Comparison of ENCODE assay signal across 8 mouse cellular contexts in the genomic region with DNA sequence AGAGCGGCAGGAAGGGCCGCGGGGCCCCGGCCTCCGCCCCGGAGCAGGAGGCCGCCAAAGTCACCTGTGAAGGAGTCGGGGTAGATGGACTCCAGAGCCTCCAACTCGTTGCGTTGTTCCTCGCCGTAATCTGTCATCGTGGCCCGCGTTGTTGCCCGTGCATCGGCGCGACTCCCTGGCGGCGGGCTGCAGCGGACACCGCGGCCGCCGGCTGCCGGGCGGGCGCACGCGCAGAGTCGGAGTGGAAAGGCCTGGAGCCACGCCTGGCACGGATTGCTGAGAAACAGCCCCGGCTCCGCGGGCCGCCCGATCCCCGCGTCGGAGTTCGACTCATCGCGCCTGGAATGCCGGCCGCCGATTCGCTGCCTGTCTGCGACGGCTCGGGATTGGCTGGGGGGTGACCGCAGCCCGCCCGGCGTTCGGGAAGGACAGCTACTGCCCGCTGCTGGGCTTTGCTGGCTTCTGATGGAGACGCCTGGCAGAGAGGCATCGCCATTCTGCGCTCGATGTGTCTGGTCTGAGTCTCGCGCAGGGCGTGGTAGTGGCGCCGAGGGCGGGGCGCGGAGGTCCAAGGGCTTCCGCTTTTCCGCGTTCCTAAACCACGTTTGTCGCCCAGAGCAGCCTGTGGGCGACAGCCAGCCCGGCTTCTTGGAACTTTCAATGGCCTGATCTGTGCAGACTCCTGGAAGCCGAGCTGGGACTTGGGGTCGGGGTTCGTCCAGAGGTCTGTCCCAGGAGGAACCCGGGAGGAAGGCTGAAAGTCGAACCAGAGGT. TPM values are rescaled to one million over a fixed set of nuclear protein-coding genes. Genes with fewer than 3 reads are reported as not detected.
DNase-seq lines count a peak whose midpoint lies in the region; ATAC-seq and TF ChIP-seq lines count a peak whose summit lies in the region.

A gene (minus strand): TSS at position 323 of the 774 bp plus-strand sequence.

- H3K27ac ChIP-seq in embryonic facial prominence, embryonic 13.5 days, result peak within 1 kb of the TSS; percentile 96
- H3K27ac ChIP-seq in kidney, adult 2 months (ENCODE audit: insufficient read depth, low read depth, low read length), result peak within 1 kb of the TSS; percentile 77
- peak within 1 kb of the TSS; percentile 93 for H3K27ac ChIP-seq in limb, embryonic 12.5 days
- H3K27ac ChIP-seq in midbrain, embryonic 15.5 days, result peak within 1 kb of the TSS; percentile 87
- H3K27ac ChIP-seq in spleen, adult 2 months (ENCODE audit: insufficient read depth, low read length), result peak within 1 kb of the TSS; percentile 91

- H3K9ac ChIP-seq in embryonic facial prominence, embryonic 13.5 days, result peak within 1 kb of the TSS; percentile 87
- peak within 1 kb of the TSS; percentile 89 for H3K9ac ChIP-seq in limb, embryonic 12.5 days (replicated peaks)
- peak within 1 kb of the TSS; percentile 94 for H3K9ac ChIP-seq in midbrain, embryonic 15.5 days

- peak; percentile 98 for DNase-seq in 3134 (ENCODE audit: extremely low read depth, insufficient read length, low spot score)
- DNase-seq in adrenal gland, postnatal 36 days, result peak; percentile 98
- peak; percentile 97 to 99 for DNase-seq in heart, adult 18-20 months
- DNase-seq in kidney, adult 2 months, result peak; percentile 99
- DNase-seq in spleen, adult 2 months (ENCODE audit: low read depth in 1 of 2, low spot score in 2 of 2), result peak; percentile 93 to 96

- H3K27me3 ChIP-seq in embryonic facial prominence, embryonic 13.5 days, result no peaks in the 10 kb centered on the region
- H3K27me3 ChIP-seq in kidney, adult 2 months (replicated peaks; ENCODE audit: control insufficient read depth, insufficient read depth, low read length), result no peaks in the 10 kb centered on the region
- no peaks in the 10 kb centered on the region for H3K27me3 ChIP-seq in limb, embryonic 12.5 days
- no peaks in the 10 kb centered on the region for H3K27me3 ChIP-seq in midbrain, embryonic 15.5 days (replicated peaks)
- no peaks in the 10 kb centered on the region for H3K27me3 ChIP-seq in spleen, adult 2 months (ENCODE audit: control insufficient read depth, insufficient read depth, low read length)

- no peaks in the 10 kb centered on the region for H3K36me3 ChIP-seq in embryonic facial prominence, embryonic 13.5 days
- H3K36me3 ChIP-seq in kidney, adult 2 months (ENCODE audit: control insufficient read depth, insufficient read depth, low read length), result no peaks in the 10 kb centered on the region
- no peaks in the 10 kb centered on the region; the same call in 1 of the 2 replicates for H3K36me3 ChIP-seq in limb, embryonic 12.5 days
- no peaks in the 10 kb centered on the region for H3K36me3 ChIP-seq in midbrain, embryonic 15.5 days (replicated peaks)
- peaks cover 2% of the 10 kb centered on the region; the same call in 1 of the 2 replicates for H3K36me3 ChIP-seq in spleen, adult 2 months (ENCODE audit: control insufficient read depth, insufficient read depth, low read length)

- no peak for TF ChIP-seq POLR2A in kidney, adult 2 months (IDR thresholded peaks at IDR 0.05; ENCODE audit: low read depth, low read length)
- TF ChIP-seq POLR2A in spleen, adult 2 months (IDR thresholded peaks at IDR 0.05; ENCODE audit: low read depth, low read length), result peak; percentile 57

- peak within 1 kb of the TSS; percentile 75 for H3K4me2 ChIP-seq in embryonic facial prominence, embryonic 13.5 days
- H3K4me2 ChIP-seq in limb, embryonic 12.5 days, result peak within 1 kb of the TSS; percentile 78
- H3K4me2 ChIP-seq in midbrain, embryonic 15.5 days, result peak within 1 kb of the TSS; percentile 56

- ATAC-seq in embryonic facial prominence, embryonic 13.5 days (ENCODE audit: insufficient number of reproducible peaks, insufficient read depth, low FRiP score, low TSS enrichment, low read depth), result peak; percentile 99
- ATAC-seq in limb, embryonic 12.5 days (ENCODE audit: insufficient number of reproducible peaks, insufficient read depth, low FRiP score, low TSS enrichment, low read depth), result peak; percentile 100
- ATAC-seq in midbrain, embryonic 15.5 days (replicated peaks), result peak; percentile 100

- under 1% methylated on average over 81 of the region's 82 CpGs for WGBS in embryonic facial prominence, embryonic 13.5 days
- WGBS in kidney, adult 2 months, result under 1% methylated on average over 82 of the region's 82 CpGs
- under 1% methylated on average over 82 of the region's 82 CpGs for WGBS in limb, embryonic 12.5 days
- under 1% methylated on average over 82 of the region's 82 CpGs for WGBS in midbrain, embryonic 15.5 days
- under 1% methylated on average over 65 of the region's 82 CpGs for WGBS in spleen, adult 2 months

- peak within 1 kb of the TSS; percentile 86 for H3K4me3 ChIP-seq in embryonic facial prominence, embryonic 13.5 days
- peak within 1 kb of the TSS; percentile 92 for H3K4me3 ChIP-seq in kidney, adult 2 months (ENCODE audit: insufficient read depth, low read depth, low read length)
- H3K4me3 ChIP-seq in limb, embryonic 12.5 days (replicated peaks), result peak within 1 kb of the TSS; percentile 83
- peak within 1 kb of the TSS; percentile 87 for H3K4me3 ChIP-seq in midbrain, embryonic 15.5 days
- H3K4me3 ChIP-seq in spleen, adult 2 months (ENCODE audit: extremely low read depth, insufficient read depth, insufficient read length), result peak within 1 kb of the TSS; percentile 81

- H3K4me1 ChIP-seq in embryonic facial prominence, embryonic 13.5 days, result peaks cover 14% of the 10 kb centered on the region
- H3K4me1 ChIP-seq in kidney, adult 2 months (ENCODE audit: control insufficient read depth, insufficient read depth, low read length), result peaks cover 8% of the 10 kb centered on the region
- H3K4me1 ChIP-seq in limb, embryonic 12.5 days (replicated peaks), result peaks cover 13% of the 10 kb centered on the region
- peaks cover 19% of the 10 kb centered on the region for H3K4me1 ChIP-seq in midbrain, embryonic 15.5 days
- H3K4me1 ChIP-seq in spleen, adult 2 months (ENCODE audit: control insufficient read depth, insufficient read depth, insufficient read length), result peaks cover 6% of the 10 kb centered on the region; the same call in 1 of the 2 replicates

- no peak for TF ChIP-seq CTCF in kidney, adult 2 months (conservative IDR thresholded peaks at IDR 0.05; ENCODE audit: insufficient read depth, insufficient read length, low read depth, low read length)
- TF ChIP-seq CTCF in spleen, adult 2 months (IDR thresholded peaks at IDR 0.05; ENCODE audit: extremely low read depth, insufficient read depth, insufficient read length, insufficient replicate concordance), result no peak

- no peaks in the 10 kb centered on the region for H3K9me3 ChIP-seq in embryonic facial prominence, embryonic 13.5 days
- H3K9me3 ChIP-seq in limb, embryonic 12.5 days, result no peaks in the 10 kb centered on the region
- no peaks in the 10 kb centered on the region for H3K9me3 ChIP-seq in midbrain, embryonic 15.5 days

RNA-seq across cellular contexts. Expression of the gene that starts here (rescaled TPM):
- total RNA-seq in adrenal gland, postnatal 36 days (2021), result 100 to 1,000 TPM in 1 of 2 experiments, 10 to 100 TPM in 1; 99.1 to 102 TPM
- polyA plus RNA-seq in embryonic facial prominence, embryonic 13.5 days (2015; fragmentation: Nextera tagmentation; extraction: Ambion mirVana), result 149 and 153 TPM in 2 replicates
- total RNA-seq in heart, adult 18-20 months (2021), result 100 to 1,000 TPM; 121 to 123 TPM
- polyA plus RNA-seq in kidney, adult 2 months (2012; rRNA removed), result 31.6 and 32.1 TPM in 2 replicates
- 153 and 157 TPM in 2 replicates for polyA plus RNA-seq in limb, embryonic 12.5 days (2016; fragmentation: Nextera tagmentation; extraction: Ambion mirVana)
- 101 and 113 TPM in 2 replicates for polyA plus RNA-seq in midbrain, embryonic 15.5 days (2015; fragmentation: Nextera tagmentation; extraction: Ambion mirVana)
- polyA plus RNA-seq in spleen, adult 2 months (2012; rRNA removed), result 19.3 and 33.1 TPM in 2 replicates

Comparison
In these comparisons a context has a peak if more than half of its experiments do, and no peak if none do; other contexts are left out.
1. Peak in every context shown above with its lines: DNase-seq, ATAC-seq, H3K4me3 ChIP-seq and H3K27ac ChIP-seq.